ENCODE assay signal across 8 mouse cellular contexts in the genomic region with DNA sequence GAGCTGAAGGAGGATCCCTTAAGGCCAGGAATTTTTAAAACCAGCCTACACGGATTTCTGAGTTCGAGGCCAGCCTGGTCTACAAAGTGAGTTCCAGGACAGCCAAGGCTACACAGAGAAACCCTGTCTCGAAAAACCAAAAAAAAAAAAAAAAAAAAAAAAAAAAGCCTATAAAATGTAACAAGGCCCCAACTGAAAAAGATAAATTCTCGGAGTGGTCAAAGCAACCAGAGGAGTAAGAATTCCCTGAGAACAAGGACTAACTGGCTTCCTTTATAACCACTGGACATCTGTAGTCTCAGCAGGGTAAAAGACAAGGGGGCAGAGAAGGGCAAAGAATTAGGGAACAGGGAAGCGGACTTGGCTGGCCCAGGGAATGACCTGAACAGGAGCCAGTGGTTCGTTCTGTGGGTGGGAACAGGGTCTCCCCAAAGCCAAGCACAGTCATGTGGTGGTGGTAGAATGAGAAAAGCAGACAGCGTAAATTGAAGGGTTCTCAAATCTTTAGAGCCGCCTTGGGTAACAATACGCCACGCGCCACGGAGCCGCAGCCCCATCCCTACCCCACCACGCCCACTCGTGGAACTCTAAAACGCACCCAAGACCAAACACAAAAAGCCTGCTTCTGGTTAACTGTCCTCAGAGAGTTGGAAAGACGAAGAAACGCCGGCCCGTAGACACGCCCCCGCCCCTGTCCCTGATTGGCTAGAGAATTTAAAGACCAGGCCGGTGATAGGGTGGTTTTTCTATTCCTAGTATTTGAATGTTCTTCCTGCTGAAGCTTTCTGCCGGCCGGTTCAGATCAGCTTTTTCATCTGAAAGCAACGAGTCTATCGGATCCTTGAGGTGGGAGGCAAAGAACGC. TPM values are rescaled to one million over a fixed set of nuclear protein-coding genes. Genes with fewer than 3 reads are reported as not detected.
DNase-seq lines count a peak whose midpoint lies in the region; ATAC-seq and TF ChIP-seq lines count a peak whose summit lies in the region.

A gene (plus strand): TSS at position 755 of the 864 bp plus-strand sequence.

- in situ Hi-C loops in CH12.LX (cut with MboI; ENCODE audit: low pct_ligation_motif_present, low pct_unique_long_range_greater_than_20kb, low sequenced_read_pairs) = loop anchor here (10.0 kb wide), 1 partner anchor 142 kb away; no protein-coding TSS in a partner anchor

- intact Hi-C loops in heart, postnatal 10 days (cut with DNase I) = loop anchor here (5.0 to 10.0 kb wide), 2 partner anchors 122 to 194 kb away; a partner anchor contains a TSS

- peak within 1 kb of the TSS; percentile 43; the same call in 1 of the 2 replicates for H3K9ac ChIP-seq in CH12.LX (ENCODE audit: insufficient read depth, low read depth)
- H3K9ac ChIP-seq in forebrain, embryonic 13.5 days = peak within 1 kb of the TSS; percentile 82
- H3K9ac ChIP-seq in lung, embryonic 16.5 days (ENCODE audit: low read length) = peak within 1 kb of the TSS; percentile 75

- peak; percentile 89 for DNase-seq in CH12.LX (ENCODE audit: extremely low read depth)
- DNase-seq in heart, postnatal 10 days = peak; percentile 89
- peak; percentile 87 to 91 for DNase-seq in kidney, postnatal 4 days
- DNase-seq in ovary, adult 18-20 months (ENCODE audit: low spot score) = peak; percentile 73
- DNase-seq in thymus, postnatal 10 days (ENCODE audit: low spot score in 2 of 2) = peak; percentile 81 to 82

- no peak for TF ChIP-seq EP300 in CH12.LX (IDR thresholded peaks at IDR 0.05; ENCODE audit: low read length)

- peaks cover 12 to 28% of the 10 kb centered on the region in 2 experiments for H3K36me3 ChIP-seq in CH12.LX (replicated peaks in 1 of 2; ENCODE audit: control insufficient read depth in 1 of 2, insufficient read depth in 1 of 2, low read length in 1 of 2)
- H3K36me3 ChIP-seq in forebrain, embryonic 13.5 days (ENCODE audit: poor library complexity, severe bottlenecking) = peaks cover 14% of the 10 kb centered on the region
- 0 out of 2 replicates have a peak, but pooled peaks cover 5% of the 10 kb centered on the region for H3K36me3 ChIP-seq in lung, embryonic 16.5 days (ENCODE audit: control insufficient read depth, insufficient read depth, low read length)

- H3K27ac ChIP-seq in CH12.LX (ENCODE audit: insufficient read depth, low read depth) = no peak within 1 kb of the TSS
- H3K27ac ChIP-seq in bone marrow macrophage, adult 2 months (ENCODE audit: insufficient read depth, low read depth, low read length) = peak within 1 kb of the TSS; percentile 21; the same call in 1 of the 2 replicates
- H3K27ac ChIP-seq in forebrain, embryonic 13.5 days = no peak within 1 kb of the TSS
- peak within 1 kb of the TSS; percentile 43; the same call in 1 of the 2 replicates for H3K27ac ChIP-seq in lung, embryonic 16.5 days (ENCODE audit: low read length)

- WGBS in forebrain, embryonic 13.5 days = 9% methylated on average over 28 of the region's 28 CpGs
- 9% methylated on average over 28 of the region's 28 CpGs for WGBS in lung, embryonic 16.5 days

- no peak for TF ChIP-seq CTCF in CH12.LX (conservative IDR thresholded peaks at IDR 0.05 in 1 of 2, IDR thresholded peaks at IDR 0.05 in 1 of 2; ENCODE audit: low read depth in 2 of 2, low read length in 2 of 2)
- no peak for TF ChIP-seq CTCF in bone marrow macrophage, adult 2 months (IDR thresholded peaks at IDR 0.05; ENCODE audit: low read depth, low read length)

- peak; percentile 81 for TF ChIP-seq POLR2A in CH12.LX (IDR thresholded peaks at IDR 0.05; ENCODE audit: low read depth, low read length)
- TF ChIP-seq POLR2A in bone marrow macrophage, adult 2 months (IDR thresholded peaks at IDR 0.05; ENCODE audit: borderline replicate concordance, low read depth, low read length) = no peak

- H3K27me3 ChIP-seq in CH12.LX (replicated peaks) = no peaks in the 10 kb centered on the region
- no peaks in the 10 kb centered on the region for H3K27me3 ChIP-seq in forebrain, embryonic 13.5 days
- H3K27me3 ChIP-seq in lung, embryonic 16.5 days (ENCODE audit: control insufficient read depth, insufficient read depth, low read depth, low read length) = no peaks in the 10 kb centered on the region

- peak within 1 kb of the TSS; percentile 76 to 98 (median 77) for H3K4me3 ChIP-seq in CH12.LX (replicated peaks in 1 of 3; ENCODE audit: low read depth in 2 of 3, low read length in 2 of 3, poor library complexity in 1 of 3)
- H3K4me3 ChIP-seq in bone marrow macrophage, adult 2 months (ENCODE audit: insufficient read depth, low read length) = peak within 1 kb of the TSS; percentile 64
- H3K4me3 ChIP-seq in forebrain, embryonic 13.5 days = peak within 1 kb of the TSS; percentile 69
- peak within 1 kb of the TSS; percentile 72 for H3K4me3 ChIP-seq in lung, embryonic 16.5 days (ENCODE audit: low read length)

- H3K4me1 ChIP-seq in CH12.LX (ENCODE audit: control insufficient read depth in 1 of 2, insufficient read depth in 2 of 2) = peaks cover 8 to 34% of the 10 kb centered on the region in 2 experiments; a peak in 3 of 4 replicates
- peaks cover 7% of the 10 kb centered on the region for H3K4me1 ChIP-seq in bone marrow macrophage, adult 2 months (ENCODE audit: control insufficient read depth, insufficient read depth, low read length)
- H3K4me1 ChIP-seq in forebrain, embryonic 13.5 days = peaks cover 35% of the 10 kb centered on the region
- peaks cover 23% of the 10 kb centered on the region for H3K4me1 ChIP-seq in lung, embryonic 16.5 days (replicated peaks; ENCODE audit: control insufficient read depth, insufficient read depth, low read length)

- H3K4me2 ChIP-seq in CH12.LX (ENCODE audit: insufficient read depth, low read depth, poor library complexity, severe bottlenecking) = peak within 1 kb of the TSS; percentile 83
- H3K4me2 ChIP-seq in forebrain, embryonic 13.5 days = peak within 1 kb of the TSS; percentile 100
- peak within 1 kb of the TSS; percentile 97 for H3K4me2 ChIP-seq in lung, embryonic 16.5 days (ENCODE audit: low read depth, low read length)

- dilution Hi-C loops in CH12.LX (cut with MboI; ENCODE audit: extremely low pct_ligation_motif_present, extremely low pct_unique_long_range_greater_than_20kb, low sequenced_read_pairs) = no loop called here

- no peak for TF ChIP-seq RAD21 in CH12.LX (IDR thresholded peaks at IDR 0.05; ENCODE audit: low read depth, low read length)

- H3K9me3 ChIP-seq in CH12.LX (replicated peaks; ENCODE audit: low read length) = no peaks in the 10 kb centered on the region
- no peaks in the 10 kb centered on the region for H3K9me3 ChIP-seq in forebrain, embryonic 13.5 days (replicated peaks)
- no peaks in the 10 kb centered on the region for H3K9me3 ChIP-seq in lung, embryonic 16.5 days (ENCODE audit: control insufficient read depth, low read length)

- peak; percentile 93 for ATAC-seq in forebrain, embryonic 13.5 days
- ATAC-seq in lung, embryonic 16.5 days (ENCODE audit: low read depth) = peak; percentile 92

- peaks cover 5% of the 10 kb centered on the region; the same call in 1 of the 2 replicates for H3K79me2 ChIP-seq in CH12.LX (replicated peaks; ENCODE audit: control insufficient read depth, extremely low read depth, insufficient read depth, poor library complexity, severe bottlenecking)

TF ChIP-seq in CH12.LX, 34 proteins besides CTCF, POLR2A, EP300 and RAD21 (continues in another document):
- no peak for TF ChIP-seq MAFK (IDR thresholded peaks at IDR 0.05; ENCODE audit: insufficient replicate concordance, low read length)
- TF ChIP-seq HCFC1 (IDR thresholded peaks at IDR 0.05; ENCODE audit: low read depth, low read length) = no peak
- TF ChIP-seq ELF1 (IDR thresholded peaks at IDR 0.05; ENCODE audit: low read depth, low read length) = no peak
- TF ChIP-seq UBTF (IDR thresholded peaks at IDR 0.05; ENCODE audit: low read depth, low read length) = no peak
- TF ChIP-seq GABPA (IDR thresholded peaks at IDR 0.05; ENCODE audit: insufficient replicate concordance, low read depth, low read length) = no peak
- peak; percentile 54 for TF ChIP-seq ZMIZ1 (IDR thresholded peaks at IDR 0.05; ENCODE audit: low read depth, low read length)
- TF ChIP-seq USF2 (conservative IDR thresholded peaks at IDR 0.05; ENCODE audit: low read depth, low read length) = no peak
- TF ChIP-seq NELFE (IDR thresholded peaks at IDR 0.05; ENCODE audit: low read depth, low read length) = peak; percentile 56
- TF ChIP-seq ZNF384 (IDR thresholded peaks at IDR 0.05; ENCODE audit: low read depth, low read length) = no peak; the same call in 1 of the 2 replicates
- no peak for TF ChIP-seq JUN (IDR thresholded peaks at IDR 0.05; ENCODE audit: insufficient read depth, low read depth, low read length)
- TF ChIP-seq CHD2 (IDR thresholded peaks at IDR 0.05; ENCODE audit: low read length) = no peak
- peak; percentile 93 for TF ChIP-seq SIN3A (IDR thresholded peaks at IDR 0.05; ENCODE audit: low read length)
- TF ChIP-seq USF1 (IDR thresholded peaks at IDR 0.05; ENCODE audit: low read depth, low read length) = no peak
- no peak for TF ChIP-seq PAX5 (IDR thresholded peaks at IDR 0.05; ENCODE audit: low read length)
- no peak for TF ChIP-seq ZKSCAN1 (IDR thresholded peaks at IDR 0.05; ENCODE audit: borderline replicate concordance, low read depth, low read length)
- no peak for TF ChIP-seq E2F4 (IDR thresholded peaks at IDR 0.05; ENCODE audit: insufficient replicate concordance, low read depth, low read length)
- 0 out of 2 replicates have a peak, but pooled peaks have one; percentile 43 for TF ChIP-seq MYC (IDR thresholded peaks at IDR 0.05; ENCODE audit: low read depth, low read length)
- TF ChIP-seq NRF1 (IDR thresholded peaks at IDR 0.05; ENCODE audit: low read depth, low read length) = no peak
- 0 out of 2 replicates have a peak, but pooled peaks have one; percentile 13 for TF ChIP-seq KAT2A (IDR thresholded peaks at IDR 0.05; ENCODE audit: insufficient replicate concordance, low read length)
- TF ChIP-seq CHD1 (IDR thresholded peaks at IDR 0.05; ENCODE audit: low read depth, low read length) = no peak
- TF ChIP-seq SMC3 (IDR thresholded peaks at IDR 0.05; ENCODE audit: low read depth, low read length) = no peak
- 0 out of 2 replicates have a peak, but pooled peaks have one; percentile 12 for TF ChIP-seq BHLHE40 (IDR thresholded peaks at IDR 0.05; ENCODE audit: low read depth, low read length)
- TF ChIP-seq POLR2AphosphoS2 (IDR thresholded peaks at IDR 0.05; ENCODE audit: low read depth, low read length) = no peak
- no peak for TF ChIP-seq MAZ (IDR thresholded peaks at IDR 0.05; ENCODE audit: low read depth, low read length)

RNA-seq across cellular contexts. Expression of the gene that starts here (rescaled TPM):
- 12.2 and 15.7 TPM in 2 replicates for total RNA-seq in CH12.LX (2012; rRNA removed)
- total RNA-seq in CH12.LX (2014; rRNA removed) = 11.2 and 13.3 TPM in 2 replicates
- polyA plus RNA-seq in CH12.LX (2012; ENCODE audit: insufficient read length, low read depth) = 12.3 and 14.5 TPM in 2 replicates
- polyA plus RNA-seq in bone marrow macrophage, adult 2 months (2012; ENCODE audit: insufficient read depth, insufficient read length, missing spikeins) = 3.8 and 4.4 TPM in 2 replicates
- 21.2 and 21.5 TPM in 2 replicates for polyA plus RNA-seq in forebrain, embryonic 13.5 days (2015; fragmentation: Nextera tagmentation; extraction: Ambion mirVana)
- 1 to 10 TPM; 1.9 to 2.4 TPM for total RNA-seq in heart, postnatal 10 days (2021)
- 16.1 and 17.0 TPM in 2 replicates for polyA plus RNA-seq in lung, embryonic 16.5 days (2015; fragmentation: Nextera tagmentation; extraction: Ambion mirVana)

Comparison
In these comparisons a context has a peak if more than half of its experiments do, and no peak if none do; other contexts are left out.
1. H3K27ac ChIP-seq: peak in bone marrow macrophage, adult 2 months (single experiment) and lung, embryonic 16.5 days (single experiment); none in CH12.LX (single experiment) and forebrain, embryonic 13.5 days (single experiment).
2. Peak in every context shown above with its lines, with median percentiles within 50 percentile points of each other: DNase-seq, H3K4me2 ChIP-seq, H3K4me3 ChIP-seq and H3K9ac ChIP-seq.